Mouse (Mus musculus) adrenal gland, postnatal 36 days (tissue): ENCODE measurements around the gene Senp2. TPM values are rescaled to one million over a fixed set of nuclear protein-coding genes. Genes with fewer than 3 reads are reported as not detected.

Experiments used
- DNase-seq, 2 experiments: peaks; one replicate each; pipeline ENCODE4 v3.0.0; 2021; ENCODE audit warnings: mixed read lengths in 1 of 2
- total RNA-seq, 2 experiments: library from RNA; stranded (reverse); gene quantifications; 2 replicates each; pipeline ENCODE4 v1.2.3; 2021

Senp2 gene
- total RNA-seq, 2 experiments from 2014 or later: 43.1 to 53.5 TPM

GRCm38 (mm10) chr16:22097659-22098058 lies 88.4 kb downstream of the Senp2 start:
- DNase-seq: no peak

Other genes starting within 250 kb of the Senp2 start
- gene Ehhadh, start 221.7 kb upstream of the Senp2 start, total RNA-seq: 10 to 100 TPM; 35.8 to 59.4 TPM
- gene Map3k13, start 215.1 kb upstream of the Senp2 start, total RNA-seq: 1 to 10 TPM in 1 of 2 experiments, under 1 TPM in 1; 0.82 to 1.1 TPM
- gene Tmem41a, start 61.9 kb upstream of the Senp2 start, total RNA-seq: 10 to 100 TPM; 17.3 to 19.9 TPM
- gene Liph, start 13.8 kb upstream of the Senp2 start, total RNA-seq: under 1 TPM in 1 of 2 experiments, not detected in 1; 0.23 TPM
- 10 to 100 TPM in 1 of 2 experiments, 1 to 10 TPM in 1; 7.3 to 10.9 TPM for gene Igf2bp2, start 153.8 kb downstream of the Senp2 start, total RNA-seq